Mouse (Mus musculus) embryonic facial prominence, embryonic 11.5 days (tissue): ENCODE data around the gene Babam2. TPM values are rescaled to one million over a fixed set of nuclear protein-coding genes. Genes with fewer than 3 reads are reported as not detected.

Experiments
- ATAC-seq: fragments of 200-750 bp; cut with Nextera tagmentation; replicated peaks from 2 replicates; pipeline ENCODE4 v1.8.0; 2017; ENCODE audit warnings: low read depth; ENCODE audit not compliant: insufficient number of reproducible peaks, low FRiP score, low TSS enrichment
- DNase-seq: peaks from one replicate; pipeline ENCODE4 v3.0.0-alpha.2; 2015; ENCODE audit warnings: low spot score
- H3K27ac ChIP-seq: fragments of 300-500 bp; sonication (generic); replicated peaks from 2 replicates; pipeline ENCODE4 v1.5.1; 2014; ENCODE audit warnings: mild to moderate bottlenecking, low read depth, low read length, control low read depth
- H3K27me3 ChIP-seq: fragments of 300-500 bp; sonication (generic); 2 replicates; pipeline ENCODE4 v1.6.1; 2014; ENCODE audit warnings: mild to moderate bottlenecking, low read length, moderate library complexity, mixed read lengths; ENCODE audit not compliant: control insufficient read depth, insufficient read depth
- H3K36me3 ChIP-seq: fragments of 300-500 bp; sonication (generic); replicated peaks from 2 replicates; pipeline ENCODE4 v1.6.1; 2014; ENCODE audit warnings: low read depth, mild to moderate bottlenecking, low read length, moderate library complexity, mixed read lengths; ENCODE audit not compliant: control insufficient read depth, insufficient read depth
- H3K4me1 ChIP-seq: fragments of 300-500 bp; sonication (generic); 2 replicates; pipeline ENCODE4 v1.6.1; 2014; ENCODE audit warnings: low read length, mixed read lengths; ENCODE audit not compliant: control insufficient read depth, insufficient read depth
- H3K4me2 ChIP-seq: fragments of 300-500 bp; sonication (generic); 2 replicates; pipeline ENCODE4 v1.6.1; 2014; ENCODE audit warnings: low read depth, mild to moderate bottlenecking, control low read depth, low read length, moderate library complexity
- H3K4me3 ChIP-seq: fragments of 300-500 bp; sonication (generic); 2 replicates; pipeline ENCODE4 v1.5.1; 2014; ENCODE audit warnings: low read depth, low read length, control low read depth
- H3K9ac ChIP-seq: fragments of 300-500 bp; sonication (generic); replicated peaks from 2 replicates; pipeline ENCODE4 v1.6.1; 2014; ENCODE audit warnings: mild to moderate bottlenecking, control low read depth, low read length
- H3K9me3 ChIP-seq: fragments of 300-500 bp; sonication (generic); replicated peaks from 2 replicates; pipeline ENCODE4 v1.6.1; 2016; ENCODE audit warnings: mild to moderate bottlenecking, low read length, inconsistent platforms, mixed read lengths; ENCODE audit not compliant: control insufficient read depth
- whole genome bisulfite sequencing: fragments of 180-500 bp; shearing (Covaris S2); extraction: QIAGEN DNeasy Blood & Tissue Kit; methylation state at CpG from one replicate; pipeline ENCODE4 v1.1.7; 2014; 5-methylcytosine and 5-hydroxymethylcytosine counted together
- polyA plus RNA-seq: library from polyadenylated mRNA; unstranded; fragments of >200 nt; fragmentation: Nextera tagmentation; extraction: Ambion mirVana; gene quantifications from 2 replicates; pipeline ENCODE4 v1.2.1, GENCODE M21; 2014

The Babam2 gene
- polyA plus RNA-seq, 1 experiment from 2014 or later: 38.8 TPM

DNA sequence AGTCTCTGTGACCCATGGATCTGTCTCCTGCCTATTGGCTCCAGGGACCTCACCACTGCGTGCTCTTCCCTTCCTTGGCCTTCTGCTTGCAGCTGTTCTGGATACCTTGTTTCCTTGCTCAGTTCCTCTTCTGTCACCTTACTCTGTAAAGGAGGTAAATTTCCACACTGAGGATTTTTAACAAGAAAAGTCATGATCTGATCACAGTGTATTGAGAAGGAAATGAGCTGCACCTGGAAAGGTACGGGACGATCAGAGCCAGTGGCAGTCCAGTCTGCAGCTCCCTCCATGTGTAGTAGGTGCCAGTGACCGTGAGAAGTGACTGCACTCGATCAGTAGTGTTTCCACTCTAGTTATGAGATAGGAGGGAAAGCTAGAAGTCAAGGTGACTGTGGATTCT, 129.8 kb downstream of the Babam2 start:
- no peak overlapping the region for H3K4me3 ChIP-seq
- DNase-seq (no peak), ATAC-seq (no peak)
- H3K27ac ChIP-seq: no peak overlapping the region
- no peaks in the 10 kb centered on the region for H3K36me3 ChIP-seq
- H3K9me3 ChIP-seq: no peaks in the 10 kb centered on the region
- no peaks in the 10 kb centered on the region for H3K27me3 ChIP-seq
- no peak overlapping the region for H3K4me2 ChIP-seq
- no peaks in the 10 kb centered on the region for H3K4me1 ChIP-seq
- H3K9ac ChIP-seq: no peak overlapping the region
- WGBS: 90% methylated on average over 5 of the region's 5 CpGs

DNA sequence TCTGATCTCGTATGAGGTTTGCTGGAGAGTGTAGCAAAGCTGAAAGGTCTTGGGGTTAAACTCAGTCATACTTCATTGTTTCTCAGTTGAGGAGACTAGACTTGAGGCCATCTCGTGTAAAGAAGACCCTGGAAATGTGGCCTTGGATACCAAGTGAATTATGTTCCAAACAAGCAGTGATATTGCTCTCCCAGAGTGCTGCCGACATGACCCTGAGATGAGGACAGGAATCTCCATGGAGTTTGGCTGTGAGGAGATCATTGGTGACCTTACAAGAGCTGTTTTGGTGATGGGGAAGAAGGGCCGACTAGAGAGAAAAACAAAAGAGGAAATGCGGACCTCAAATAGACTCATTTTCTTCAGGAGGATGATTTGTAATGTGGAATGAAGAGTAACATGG, 130.4 kb downstream of the Babam2 start:
- ATAC-seq: no peak
- WGBS: 88% methylated on average over 5 of the region's 5 CpGs
- H3K27me3 ChIP-seq: no peaks in the 10 kb centered on the region
- no peaks in the 10 kb centered on the region for H3K36me3 ChIP-seq
- no peaks in the 10 kb centered on the region for H3K9me3 ChIP-seq
- H3K4me2 ChIP-seq: no peak overlapping the region
- no peak for DNase-seq
- no peaks in the 10 kb centered on the region for H3K4me1 ChIP-seq
- H3K27ac ChIP-seq: no peak overlapping the region
- no peak overlapping the region for H3K4me3 ChIP-seq
- no peak overlapping the region for H3K9ac ChIP-seq

GRCm38 (mm10) chr5:31828747-31829146, 131.3 kb downstream of the Babam2 start:
- no peaks in the 10 kb centered on the region for H3K36me3 ChIP-seq
- DNase-seq (no peak), ATAC-seq (no peak)
- no peak overlapping the region for H3K4me2 ChIP-seq
- no peak overlapping the region for H3K4me3 ChIP-seq
- no peak overlapping the region for H3K9ac ChIP-seq
- 91% methylated on average over 10 of the region's 10 CpGs for WGBS
- no peaks in the 10 kb centered on the region for H3K27me3 ChIP-seq
- no peaks in the 10 kb centered on the region for H3K9me3 ChIP-seq
- H3K4me1 ChIP-seq: no peaks in the 10 kb centered on the region
- H3K27ac ChIP-seq: no peak overlapping the region

GRCm38 (mm10) chr5:31829588-31829987, 132.1 kb downstream of the Babam2 start:
- Histone ChIP-seq H3K9me3 (no peaks in the 10 kb centered on the region), H3K9ac (no peak overlapping the region), H3K27me3 (no peaks in the 10 kb centered on the region), H3K36me3 (no peaks in the 10 kb centered on the region), H3K27ac (no peak overlapping the region), H3K4me2 (no peak overlapping the region), H3K4me3 (no peak overlapping the region), H3K4me1 (no peaks in the 10 kb centered on the region)
- no peak for ATAC-seq
- 69% methylated on average over 1 of the region's 1 CpGs for WGBS
- DNase-seq: no peak

DNA sequence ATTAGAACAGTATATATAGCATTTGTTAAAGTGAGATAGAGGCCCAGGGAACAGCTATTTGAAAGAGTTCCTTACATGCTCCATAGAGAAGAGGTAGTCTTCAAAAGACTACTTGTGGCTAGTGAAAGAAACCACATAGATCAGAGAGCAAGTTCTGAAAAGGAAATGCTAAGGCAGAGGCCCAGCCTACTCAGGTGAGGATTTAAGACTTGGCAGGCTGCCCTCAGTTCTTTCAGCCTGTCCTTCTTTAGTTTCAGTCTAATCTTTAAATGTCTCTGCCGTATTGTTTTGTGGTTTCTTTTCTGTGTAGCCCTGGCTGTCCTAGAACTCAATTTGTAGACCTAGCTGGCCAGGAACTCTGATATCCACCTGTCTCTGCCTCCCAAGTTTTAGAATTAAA, 134.1 kb downstream of the Babam2 start:
- WGBS: 50% methylated on average over 1 of the region's 1 CpGs
- H3K9ac ChIP-seq: no peak overlapping the region
- DNase-seq: no peak
- no peaks in the 10 kb centered on the region for H3K36me3 ChIP-seq
- H3K9me3 ChIP-seq: no peaks in the 10 kb centered on the region
- no peak overlapping the region for H3K27ac ChIP-seq
- no peaks in the 10 kb centered on the region for H3K27me3 ChIP-seq
- no peak overlapping the region for H3K4me3 ChIP-seq
- no peak overlapping the region for H3K4me2 ChIP-seq
- ATAC-seq: no peak
- H3K4me1 ChIP-seq: no peaks in the 10 kb centered on the region

DNA sequence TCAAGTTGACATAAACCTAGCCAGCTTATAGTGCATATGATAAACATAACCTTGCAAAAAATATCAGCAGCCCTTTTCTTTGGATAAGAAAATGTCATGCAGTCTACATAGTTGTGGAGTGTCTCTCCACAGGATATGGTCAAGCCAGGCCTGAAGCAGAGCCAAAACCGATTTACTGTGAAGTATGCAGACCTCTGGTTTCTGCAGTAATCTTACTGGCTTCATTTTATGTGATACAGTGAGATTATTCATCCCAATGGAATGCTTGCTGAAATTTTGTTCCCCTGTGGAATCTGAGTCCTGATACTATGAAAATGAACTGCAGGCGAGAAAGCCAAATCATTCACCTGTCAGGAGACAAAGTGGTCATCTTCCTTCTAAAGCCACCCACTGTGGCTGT, 138.2 kb downstream of the Babam2 start:
- no peak for ATAC-seq

GRCm38 (mm10) chr5:31839973-31840372, 142.5 kb downstream of the Babam2 start:
- Histone ChIP-seq H3K27me3 (no peaks in the 10 kb centered on the region), H3K4me1 (no peaks in the 10 kb centered on the region), H3K4me3 (no peak overlapping the region), H3K36me3 (no peaks in the 10 kb centered on the region), H3K9me3 (no peaks in the 10 kb centered on the region), H3K9ac (no peak overlapping the region), H3K4me2 (no peak overlapping the region), H3K27ac (no peak overlapping the region)
- DNase-seq (no peak), ATAC-seq (no peak)

More for the DNA sequence above, 138.2 kb downstream of the Babam2 start:
- no peak overlapping the region for H3K4me2 ChIP-seq
- no peaks in the 10 kb centered on the region for H3K27me3 ChIP-seq
- no peak overlapping the region for H3K9ac ChIP-seq
- no peak overlapping the region for H3K4me3 ChIP-seq
- no peak for DNase-seq
- H3K4me1 ChIP-seq: no peaks in the 10 kb centered on the region
- no peaks in the 10 kb centered on the region for H3K36me3 ChIP-seq
- no peaks in the 10 kb centered on the region for H3K9me3 ChIP-seq
- H3K27ac ChIP-seq: no peak overlapping the region
- 87% methylated on average over 2 of the region's 2 CpGs for WGBS

GRCm38 (mm10) chr5:31840406-31840805, 142.9 kb downstream of the Babam2 start:
- Histone ChIP-seq H3K27ac (no peak overlapping the region), H3K9me3 (no peaks in the 10 kb centered on the region), H3K4me3 (no peak overlapping the region), H3K27me3 (no peaks in the 10 kb centered on the region), H3K9ac (no peak overlapping the region), H3K36me3 (no peaks in the 10 kb centered on the region), H3K4me1 (no peaks in the 10 kb centered on the region), H3K4me2 (no peak overlapping the region)
- DNase-seq (no peak), ATAC-seq (no peak)
- WGBS: 88% methylated on average over 1 of the region's 1 CpGs
